16 mouse cellular contexts compared by ENCODE assay signal in the genomic region with DNA sequence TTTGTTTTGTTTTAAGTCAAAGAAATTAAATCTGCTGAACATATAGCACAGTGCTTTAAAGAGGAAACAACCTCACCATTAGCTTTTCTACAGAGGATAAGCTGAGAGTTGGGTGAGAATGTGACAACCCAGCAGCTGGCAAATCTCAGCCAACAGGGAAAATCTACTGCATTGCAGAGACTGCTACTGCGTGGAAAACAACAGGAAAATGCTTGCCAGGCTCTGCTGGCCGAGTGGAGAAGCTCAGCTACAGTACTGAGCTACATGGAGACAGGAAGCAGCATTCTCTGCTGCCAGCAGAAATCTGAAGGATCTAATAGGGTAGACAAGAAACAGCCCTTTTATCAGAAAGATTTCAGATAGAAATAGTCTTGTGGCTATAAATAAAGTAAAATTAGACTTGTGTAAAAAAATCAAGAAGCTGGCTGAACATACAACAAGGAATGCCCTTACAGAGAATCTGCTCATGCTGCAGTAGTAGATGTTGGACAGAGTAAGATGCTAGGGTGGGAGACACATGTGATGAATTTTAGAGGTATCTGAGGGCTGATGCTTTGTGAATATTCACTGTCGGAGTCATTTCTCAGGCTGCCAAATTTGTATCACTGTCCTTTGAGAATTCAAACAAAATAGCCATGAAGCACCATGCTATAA.
DNase-seq lines count a peak whose midpoint lies in the region; ATAC-seq lines count a peak whose summit lies in the region.
"Had no signal": no experiment of that assay in that cellular context is flagged by ENCODE, and none has a peak within 500 bp of the region (broad histone marks: within the 10 kb centered on the region; RNA-seq: fewer than 3 reads in every experiment).

No protein-coding gene starts in this region.

- H3K4me1 ChIP-seq in kidney, embryonic 16.5 days (ENCODE audit: insufficient read depth, low read length) = no peaks in the 10 kb centered on the region
- no peaks in the 10 kb centered on the region for H3K4me1 ChIP-seq in kidney, embryonic 14.5 days (ENCODE audit: control insufficient read depth, insufficient read depth, low read length)
- no peaks in the 10 kb centered on the region for H3K4me1 ChIP-seq in forebrain, embryonic 12.5 days
- H3K4me1 ChIP-seq: embryonic facial prominence, embryonic 10.5 days; forebrain, embryonic 13.5 days; hindbrain, embryonic 15.5 days had no signal

- no peak overlapping the region for H3K4me3 ChIP-seq in kidney, embryonic 16.5 days (ENCODE audit: low read length)
- no peak overlapping the region for H3K4me3 ChIP-seq in kidney, embryonic 14.5 days (ENCODE audit: low read length)
- H3K4me3 ChIP-seq in forebrain, embryonic 12.5 days (replicated peaks) = no peak overlapping the region
- H3K4me3 ChIP-seq: embryonic facial prominence, embryonic 10.5 days; forebrain, embryonic 13.5 days; hindbrain, embryonic 15.5 days had no signal

- no peaks in the 10 kb centered on the region for H3K9me3 ChIP-seq in kidney, embryonic 16.5 days (ENCODE audit: low read length)
- H3K9me3 ChIP-seq in kidney, embryonic 14.5 days (ENCODE audit: control insufficient read depth, low read length) = no peaks in the 10 kb centered on the region
- H3K9me3 ChIP-seq in forebrain, embryonic 12.5 days = no peaks in the 10 kb centered on the region
- H3K9me3 ChIP-seq: embryonic facial prominence, embryonic 10.5 days; forebrain, embryonic 13.5 days; hindbrain, embryonic 15.5 days had no signal

- H3K9ac ChIP-seq in kidney, embryonic 16.5 days (replicated peaks; ENCODE audit: low read length) = no peak overlapping the region
- H3K9ac ChIP-seq in kidney, embryonic 14.5 days (ENCODE audit: low read depth, low read length) = no peak overlapping the region
- H3K9ac ChIP-seq in forebrain, embryonic 12.5 days = no peak overlapping the region
- H3K9ac ChIP-seq: forebrain, embryonic 13.5 days; hindbrain, embryonic 15.5 days; liver, embryonic 14.5 days had no signal

- H3K4me2 ChIP-seq in kidney, embryonic 16.5 days (replicated peaks; ENCODE audit: low read depth, low read length) = no peak overlapping the region
- no peak overlapping the region for H3K4me2 ChIP-seq in kidney, embryonic 14.5 days (replicated peaks; ENCODE audit: low read depth, low read length)
- H3K4me2 ChIP-seq in forebrain, embryonic 12.5 days = no peak overlapping the region
- H3K4me2 ChIP-seq: forebrain, embryonic 13.5 days; hindbrain, embryonic 15.5 days had no signal

- peak; percentile 49 to 60 for DNase-seq in frontal cortex, postnatal 36 days (ENCODE audit: low spot score in 2 of 2)
- peak; percentile 34 to 82 for DNase-seq in left cerebral cortex, postnatal 25 days (ENCODE audit: low spot score in 2 of 2)
- DNase-seq in right cerebral cortex, adult 18-20 months = peak; percentile 71
- no peak for DNase-seq in cerebellum, postnatal 25 days
- DNase-seq: adrenal gland, postnatal 25 days; cerebellum, adult 11 months; thymus, adult 2 months had no signal

- ATAC-seq in kidney, embryonic 16.5 days (ENCODE audit: low FRiP score, low TSS enrichment) = 0 out of 2 replicates have a peak, but pooled peaks have one; percentile 23
- ATAC-seq in kidney, embryonic 14.5 days (ENCODE audit: low FRiP score, low TSS enrichment) = no peak
- ATAC-seq in CD4-positive, CD25-positive, alpha-beta regulatory T cell, adult 4 months = no peak
- no peak for ATAC-seq in forebrain, embryonic 12.5 days (ENCODE audit: low FRiP score)
- ATAC-seq: forebrain, embryonic 13.5 days had no signal

- 42% methylated on average over 3 of the region's 3 CpGs for WGBS in kidney, embryonic 16.5 days
- WGBS in kidney, embryonic 14.5 days = 45% methylated on average over 3 of the region's 3 CpGs
- 72% methylated on average over 3 of the region's 3 CpGs for WGBS in forebrain, embryonic 12.5 days

- intact Hi-C loops in left cerebral cortex, postnatal 25 days (cut with DNase I) = no loop called here

- H3K27ac ChIP-seq in kidney, embryonic 16.5 days (ENCODE audit: low read length) = no peak overlapping the region
- no peak overlapping the region for H3K27ac ChIP-seq in kidney, embryonic 14.5 days (ENCODE audit: low read depth, low read length)
- no peak overlapping the region for H3K27ac ChIP-seq in forebrain, embryonic 12.5 days
- H3K27ac ChIP-seq: embryonic facial prominence, embryonic 10.5 days; forebrain, embryonic 13.5 days; hindbrain, embryonic 15.5 days; liver, embryonic 14.5 days had no signal

- H3K27me3 ChIP-seq in kidney, embryonic 16.5 days (ENCODE audit: insufficient read depth, low read length) = no peaks in the 10 kb centered on the region
- H3K27me3 ChIP-seq in kidney, embryonic 14.5 days (ENCODE audit: control insufficient read depth, insufficient read depth, low read length) = no peaks in the 10 kb centered on the region
- H3K27me3 ChIP-seq in forebrain, embryonic 12.5 days = no peaks in the 10 kb centered on the region
- H3K27me3 ChIP-seq: CH12.LX; forebrain, embryonic 13.5 days; hindbrain, embryonic 15.5 days had no signal

- no peaks in the 10 kb centered on the region for H3K36me3 ChIP-seq in kidney, embryonic 16.5 days (ENCODE audit: insufficient read depth, low read length)
- no peaks in the 10 kb centered on the region for H3K36me3 ChIP-seq in kidney, embryonic 14.5 days (ENCODE audit: control insufficient read depth, insufficient read depth, low read length)
- H3K36me3 ChIP-seq in forebrain, embryonic 12.5 days (replicated peaks) = no peaks in the 10 kb centered on the region
- H3K36me3 ChIP-seq: embryonic facial prominence, embryonic 10.5 days; hindbrain, embryonic 15.5 days had no signal

Comparison
In these comparisons a context has a peak if more than half of its experiments do, and no peak if none do; other contexts are left out.
1. DNase-seq: peak in frontal cortex, postnatal 36 days (2 of 2), left cerebral cortex, postnatal 25 days (2 of 2) and right cerebral cortex, adult 18-20 months (single experiment); none in cerebellum, postnatal 25 days (0 of 2).